Mouse (Mus musculus): ENCODE results near the gene Abhd14b.

GRCm38 (mm10) chr9:106462430-106462800, 15.2 kb downstream of the Abhd14b start:
- TF ChIP-seq POLR2A (IDR thresholded peaks at IDR 0.05; ENCODE audit: control insufficient read depth, extremely low read depth, insufficient read depth, low read length, poor library complexity), result no peak
- no peak for TF ChIP-seq CTCF (IDR thresholded peaks at IDR 0.05; ENCODE audit: borderline replicate concordance, control insufficient read depth, extremely low read depth, insufficient read depth, low read length, poor library complexity)
